Comparison of ENCODE assay signal across 8 mouse cellular contexts in the genomic region with DNA sequence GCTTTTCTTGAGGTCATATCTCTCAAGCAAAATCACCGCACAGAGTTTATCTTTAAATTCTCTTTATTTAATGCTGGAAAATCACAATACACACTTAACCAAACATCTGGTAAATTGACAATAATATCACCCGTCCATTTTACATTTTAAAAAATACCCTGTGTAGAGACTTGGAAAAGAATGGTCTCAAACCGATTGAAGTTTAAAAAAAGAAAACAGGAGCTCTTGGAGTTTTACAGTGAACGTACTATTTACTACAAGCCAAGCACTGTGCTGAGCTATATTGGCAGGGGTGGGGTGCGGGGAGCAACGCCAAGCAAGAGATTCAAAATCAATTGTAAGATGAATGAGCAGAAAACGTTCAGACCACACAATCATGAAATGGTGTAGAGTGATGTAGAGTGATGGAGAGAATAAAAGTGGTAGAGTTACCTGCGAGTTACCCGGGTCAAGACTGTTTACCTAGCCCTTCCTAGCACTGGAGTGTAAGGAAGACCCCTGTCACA. TPM values are rescaled to one million over a fixed set of nuclear protein-coding genes. Genes with fewer than 3 reads are reported as not detected.
A peak's percentile ranks its signal among the peaks of the same experiment; 100 is the strongest.
DNase-seq lines count a peak whose midpoint lies in the region; ATAC-seq and TF ChIP-seq lines count a peak whose summit lies in the region.

A gene (plus strand): TSS at position 51 of the 506 bp plus-strand sequence.

- H3K4me2 ChIP-seq in forebrain, embryonic 15.5 days (replicated peaks): peak within 1 kb of the TSS; percentile 69

- peaks cover 21% of the 10 kb centered on the region for H3K4me1 ChIP-seq in E14TG2a.4 (replicated peaks; ENCODE audit: low read depth, low read length)
- H3K4me1 ChIP-seq in forebrain, embryonic 15.5 days: peaks cover 9% of the 10 kb centered on the region

- no peaks in the 10 kb centered on the region for H3K27me3 ChIP-seq in E14TG2a.4 (ENCODE audit: insufficient read depth, low read length)
- no peaks in the 10 kb centered on the region for H3K27me3 ChIP-seq in forebrain, embryonic 15.5 days

- DNase-seq in gastrocnemius, adult 2 months: no peak
- no peak for DNase-seq in gastrocnemius, postnatal 14 days
- DNase-seq in gastrocnemius, adult 18-20 months (ENCODE audit: low spot score): no peak
- no peak for DNase-seq in left cerebral cortex, postnatal 14 days (ENCODE audit: low spot score in 2 of 2)

- peak within 1 kb of the TSS; percentile 91 for H3K4me3 ChIP-seq in gastrocnemius, adult 2 months
- H3K4me3 ChIP-seq in E14TG2a.4 (replicated peaks; ENCODE audit: low read length) (peak within 1 kb of the TSS; percentile 84), macrophage (ENCODE audit: inconsistent target) (peak within 1 kb of the TSS; percentile 46)
- H3K4me3 ChIP-seq in forebrain, embryonic 15.5 days: peak within 1 kb of the TSS; percentile 52

- 0 out of 2 replicates have a peak, but pooled peaks cover 8% of the 10 kb centered on the region for H3K36me3 ChIP-seq in E14TG2a.4 (ENCODE audit: insufficient read depth, low read length)
- H3K36me3 ChIP-seq in forebrain, embryonic 15.5 days: peaks cover 4% of the 10 kb centered on the region; the same call in 1 of the 2 replicates
- H3K36me3 ChIP-seq in macrophage (ENCODE audit: inconsistent target): no peaks in the 10 kb centered on the region; the same call in 1 of the 2 replicates

- ATAC-seq in forebrain, embryonic 15.5 days (replicated peaks): no peak; the same call in 1 of the 2 replicates
- no peak for ATAC-seq in inflammation-experienced regulatory T-cells, adult 6 months

- 51% methylated on average over 9 of the region's 9 CpGs for WGBS in forebrain, embryonic 15.5 days
- WGBS in macrophage (ENCODE audit: missing documents): 66% methylated on average over 9 of the region's 9 CpGs

- no peaks in the 10 kb centered on the region for H3K9me3 ChIP-seq in E14TG2a.4 (ENCODE audit: low read length)
- no peaks in the 10 kb centered on the region for H3K9me3 ChIP-seq in forebrain, embryonic 15.5 days

- intact Hi-C loops in gastrocnemius, adult 2 months (cut with DNase I): loop anchor here (5.0 to 10.0 kb wide), 2 partner anchors 48 to 105 kb away; a partner anchor contains a TSS
- intact Hi-C loops in gastrocnemius, postnatal 14 days (cut with DNase I; ENCODE audit: low total_unique reads): no loop called here
- intact Hi-C loops in left cerebral cortex, postnatal 14 days (cut with DNase I): no loop called here

- no peak for TF ChIP-seq CTCF in gastrocnemius, adult 2 months (IDR thresholded peaks at IDR 0.05)
- TF ChIP-seq CTCF in E14TG2a.4 (conservative IDR thresholded peaks at IDR 0.05; ENCODE audit: low read length): no peak

- H3K9ac ChIP-seq in forebrain, embryonic 15.5 days (replicated peaks): peak within 1 kb of the TSS; percentile 58

- H3K79me2 ChIP-seq in macrophage (ENCODE audit: inconsistent target): peaks cover 20% of the 10 kb centered on the region; the same call in 1 of the 2 replicates

- peak within 1 kb of the TSS; percentile 92 for H3K27ac ChIP-seq in gastrocnemius, adult 2 months
- peak within 1 kb of the TSS; percentile 63 for H3K27ac ChIP-seq in forebrain, embryonic 15.5 days (replicated peaks)
- H3K27ac ChIP-seq in macrophage: peak within 1 kb of the TSS; percentile 72

RNA-seq across cellular contexts. Expression of the gene that starts here (rescaled TPM):
- 1 to 10 TPM; 4.1 to 4.5 TPM for total RNA-seq in gastrocnemius, adult 2 months (2021)
- 1 to 10 TPM; 4.2 to 4.7 TPM for total RNA-seq in gastrocnemius, postnatal 14 days (2021)
- polyA plus RNA-seq in forebrain, embryonic 15.5 days (2015; fragmentation: Nextera tagmentation; extraction: Ambion mirVana): 4.0 TPM in 2 replicates
- 10 to 100 TPM in 20 of 26 experiments, 1 to 10 TPM in 6; 5.6 to 37.9 (median 15.0) TPM for total RNA-seq in macrophage (2018; cell fraction: chromatin; rRNA removed)
- total RNA-seq in macrophage (2018; cell fraction: cytosol; rRNA removed): 10 to 100 TPM; 10.8 to 18.0 (median 13.8) TPM
- total RNA-seq in macrophage (2018; cell fraction: nucleus; rRNA removed): 10 to 100 TPM in 25 of 26 experiments, 1 to 10 TPM in 1; 6.9 to 49.4 (median 22.2) TPM
- 10.8 to 21.2 TPM (median 16.7 TPM) in 3 replicates for polyA plus RNA-seq in macrophage (2018)
- polyA plus RNA-seq in inflammation-experienced regulatory T-cells, adult 6 months (2017; shearing (Covaris generic)): 10 to 100 TPM in 1 of 3 experiments, 1 to 10 TPM in 2; 5.9 to 10.2 (median 7.2) TPM
- total RNA-seq in gastrocnemius, adult 18-20 months (2021): 1 to 10 TPM; 3.6 to 4.9 TPM
- total RNA-seq in left cerebral cortex, postnatal 14 days (2021): 1 to 10 TPM; 6.3 to 7.2 TPM
